Mouse (Mus musculus) skeletal muscle tissue, adult 2 months (tissue): ENCODE data around the gene Trp53i11.
A peak's percentile ranks its signal among the peaks of the same experiment; 100 is the strongest.

Experiments used
- DNase-seq: peaks from one replicate; pipeline ENCODE4 v3.0.0-alpha.2; 2012; ENCODE audit warnings: low read depth, low spot score

Trp53i11 gene

GRCm38 (mm10) chr2:93171929-93172328 is 15.4 kb upstream of the Trp53i11 start:
- DNase-seq = no peak

- DNase-seq = no peak
Observed at GRCm38 (mm10) chr2:93172460-93172859, 14.9 kb upstream of the Trp53i11 start.

- no peak for DNase-seq
Observed at GRCm38 (mm10) chr2:93174159-93174558, 13.2 kb upstream of the Trp53i11 start.

GRCm38 (mm10) chr2:93175278-93175677 is 12.1 kb upstream of the Trp53i11 start:
- DNase-seq = peak; percentile 21

GRCm38 (mm10) chr2:93175721-93176120 is 11.6 kb upstream of the Trp53i11 start:
- no peak for DNase-seq

- no peak for DNase-seq
Observed at GRCm38 (mm10) chr2:93176193-93176798, 11.1 kb upstream of the Trp53i11 start.

GRCm38 (mm10) chr2:93176871-93177667 is 10.3 kb upstream of the Trp53i11 start:
- no peak for DNase-seq

- no peak for DNase-seq
Observed at GRCm38 (mm10) chr2:93177668-93178312, 9.6 kb upstream of the Trp53i11 start.

- DNase-seq = no peak
Observed at GRCm38 (mm10) chr2:93178313-93178677, 9.1 kb upstream of the Trp53i11 start.

GRCm38 (mm10) chr2:93179603-93180002 is 7.7 kb upstream of the Trp53i11 start:
- DNase-seq = no peak

GRCm38 (mm10) chr2:93180077-93180844 is 7.1 kb upstream of the Trp53i11 start:
- DNase-seq = no peak

- no peak for DNase-seq
Observed at GRCm38 (mm10) chr2:93182859-93183258, 4.5 kb upstream of the Trp53i11 start.

GRCm38 (mm10) chr2:93188020-93188760 is 842 bp downstream of the Trp53i11 start:
- DNase-seq = no peak

GRCm38 (mm10) chr2:93188761-93189458 is 1.6 kb downstream of the Trp53i11 start:
- DNase-seq = no peak

- no peak for DNase-seq
Observed at GRCm38 (mm10) chr2:93190771-93191487, 3.6 kb downstream of the Trp53i11 start.

- no peak for DNase-seq
Observed at GRCm38 (mm10) chr2:93191488-93192181, 4.3 kb downstream of the Trp53i11 start.

GRCm38 (mm10) chr2:93192182-93192560 is 4.8 kb downstream of the Trp53i11 start:
- DNase-seq = no peak

GRCm38 (mm10) chr2:93192671-93193080 is 5.3 kb downstream of the Trp53i11 start:
- no peak for DNase-seq

- no peak for DNase-seq
Observed at GRCm38 (mm10) chr2:93193806-93194205, 6.5 kb downstream of the Trp53i11 start.
